Mouse (Mus musculus): ENCODE measurements at regions not wholly inside any gene's neighbourhood (a gene's known extent, or its start where the extent isn't known, plus 50 kb on each side); places are given as distances from the start of the nearest gene placed in this dataset.

DNA sequence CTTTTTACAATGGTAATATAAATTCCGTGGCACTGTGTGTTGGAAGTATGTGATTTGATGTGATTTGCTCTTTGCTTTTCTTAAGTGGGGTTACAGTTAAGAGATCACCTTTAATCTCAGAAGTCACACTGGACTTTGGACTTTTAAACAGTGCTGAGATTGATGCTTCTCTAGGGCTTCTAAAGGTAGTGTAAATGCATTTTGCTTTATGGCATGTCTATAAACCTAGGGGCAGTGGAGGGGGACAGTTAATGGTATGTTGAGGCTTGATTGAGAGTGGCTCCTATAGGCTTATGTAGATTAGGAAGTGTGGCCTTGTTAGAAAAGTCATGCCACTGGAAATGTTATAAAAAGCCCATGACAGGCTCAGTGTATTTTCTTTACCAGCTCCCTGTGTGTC lies 735.3 kb downstream of the Nap1l3 start:
- intact Hi-C loops (cut with DNase I): no loop called here

DNA sequence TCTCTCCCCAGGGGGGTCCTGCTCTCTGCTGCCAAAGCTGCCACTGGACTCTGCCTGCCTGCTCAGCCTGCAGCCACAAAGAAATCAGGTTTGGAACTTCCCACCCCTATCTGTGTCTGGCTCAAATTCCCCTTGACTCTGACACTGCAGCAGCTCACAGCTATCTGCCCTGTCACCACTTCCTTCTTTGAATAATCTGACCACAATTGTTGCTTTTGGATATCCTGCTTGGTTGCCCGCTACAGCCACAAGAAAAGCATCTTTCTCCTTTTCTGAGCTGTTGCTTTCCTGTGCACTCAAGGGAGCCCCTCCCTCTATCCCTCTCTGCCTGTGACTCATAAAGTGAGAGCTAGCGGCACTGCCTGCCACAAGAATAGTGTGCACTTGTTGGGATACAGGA lies 742.6 kb downstream of the Nap1l3 start:
- DNase-seq: peak in 1 of 2 experiments; percentile 0
- intact Hi-C loops (cut with DNase I): no loop called here

More for the DNA sequence above, 735.3 kb downstream of the Nap1l3 start:
- DNase-seq: no peak

DNA sequence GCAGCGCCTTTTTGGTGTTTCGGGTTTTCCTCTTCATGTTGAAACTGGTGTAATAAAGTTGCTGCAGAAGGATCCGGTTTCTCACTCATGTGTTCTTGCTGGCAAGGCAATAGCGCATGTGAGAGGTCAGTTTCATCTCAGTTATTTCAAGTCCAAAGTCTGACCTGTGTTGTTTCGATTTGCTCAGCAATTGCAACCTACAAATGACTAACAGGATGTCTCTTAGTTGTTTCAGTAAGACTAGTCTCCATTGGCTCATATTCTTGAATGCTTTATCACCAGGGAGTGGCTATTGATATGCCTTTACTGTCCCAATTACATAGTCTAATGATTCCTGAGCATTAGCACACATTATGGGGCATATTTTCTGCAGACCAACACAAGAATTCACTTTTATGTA lies 751.7 kb downstream of the Nap1l3 start:
- intact Hi-C loops (cut with DNase I): no loop called here
- no peak for DNase-seq

DNA sequence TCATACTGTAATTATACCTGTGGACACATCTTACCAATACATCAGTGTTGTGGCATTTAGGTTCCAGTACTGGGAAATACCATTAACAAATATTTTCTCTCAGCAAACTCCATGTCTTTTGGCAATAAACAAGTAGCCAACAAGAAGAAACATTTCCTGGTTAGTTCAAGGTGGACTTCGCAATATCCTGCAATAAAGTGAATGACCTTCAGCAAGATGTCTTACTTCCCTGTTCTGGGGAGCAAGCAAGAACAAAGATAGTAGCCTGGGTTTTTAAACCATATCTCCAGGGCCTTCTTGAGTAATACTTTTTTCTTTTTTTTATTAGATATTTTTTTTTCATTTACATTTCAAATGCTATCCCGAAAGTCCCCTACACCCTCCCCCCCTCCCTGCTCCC lies 760.0 kb downstream of the Nap1l3 start:
- DNase-seq: no peak
- intact Hi-C loops (cut with DNase I): no loop called here

DNA sequence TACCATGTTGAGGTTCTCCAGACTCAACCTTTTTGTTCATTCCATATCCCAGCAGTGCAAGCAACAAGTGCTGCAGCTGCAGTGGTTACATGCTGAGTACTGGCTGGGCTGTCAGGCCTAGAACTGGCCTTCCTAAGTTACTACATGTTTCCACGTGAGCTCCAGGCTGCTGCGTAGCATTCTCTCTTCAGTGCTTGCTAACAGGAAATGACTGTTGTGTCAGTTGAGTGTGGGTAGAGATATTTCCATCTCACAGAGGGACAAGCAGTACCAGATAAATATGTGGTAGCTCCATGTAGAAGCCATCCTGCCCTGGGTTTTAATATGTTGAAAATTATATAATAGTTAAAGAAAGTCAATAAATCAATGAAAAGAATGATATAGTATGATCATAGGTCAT lies 785.1 kb downstream of the Nap1l3 start:
- no peak for DNase-seq
- intact Hi-C loops (cut with DNase I): no loop called here

DNA sequence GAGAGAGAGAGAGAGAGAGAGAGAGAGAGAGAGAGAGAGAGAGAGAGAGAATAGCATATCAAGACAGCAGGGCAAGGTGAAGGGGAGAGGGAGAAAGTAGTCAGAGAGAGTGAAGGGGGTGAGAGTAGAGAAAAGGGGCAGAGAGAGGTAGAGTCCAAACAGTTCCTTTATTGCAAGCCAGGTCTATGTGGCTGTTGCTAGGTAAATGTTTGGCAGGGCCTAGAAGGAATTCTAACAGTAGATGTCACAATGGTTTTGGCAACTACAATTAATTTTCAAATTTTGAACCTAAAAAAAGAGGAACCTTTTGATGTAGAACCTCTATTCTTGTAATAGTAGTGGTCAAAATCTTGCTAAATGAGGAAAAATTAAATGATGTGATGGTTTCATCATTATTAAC lies 804.3 kb downstream of the Nap1l3 start:
- intact Hi-C loops (cut with DNase I): no loop called here
- no peak for DNase-seq

Data from heart, postnatal 10 days (tissue).